Mouse (Mus musculus): ENCODE measurements around the gene Stk40.

DNA sequence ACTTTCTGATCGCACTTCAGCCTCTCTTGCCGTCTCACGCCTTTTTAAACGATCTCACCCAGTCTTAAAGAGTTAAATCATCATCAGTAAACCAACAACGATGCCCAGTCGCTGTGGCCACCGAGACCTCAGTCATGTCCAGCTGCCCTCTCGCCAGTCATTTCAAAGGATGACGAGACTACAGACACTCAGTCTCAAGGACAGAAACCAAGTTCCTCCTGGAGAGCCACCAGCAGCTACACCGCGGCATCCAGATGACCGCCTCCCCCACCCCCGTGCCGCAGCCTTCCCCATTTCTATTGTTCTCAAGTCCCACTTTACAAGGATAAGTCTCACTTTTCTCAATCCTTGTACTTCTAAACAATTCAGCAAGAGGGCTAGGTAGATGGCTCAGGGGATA is 49.1 kb downstream of the Stk40 start:
- TF ChIP-seq POLR2A (IDR thresholded peaks at IDR 0.05; ENCODE audit: insufficient read depth, low read length) (no peak), EP300 (IDR thresholded peaks at IDR 0.05; ENCODE audit: insufficient read depth, low read depth, low read length) (no peak), CTCF (IDR thresholded peaks at IDR 0.05; ENCODE audit: low read depth, low read length) (no peak)

All from ES-Bruce4 (cell line).